Mouse (Mus musculus) Patski (cell line): ENCODE data around the gene Tmem35b. TPM values are rescaled to one million over a fixed set of nuclear protein-coding genes. Genes with fewer than 3 reads are reported as not detected.

ENCODE experiments used
- ATAC-seq: fragments of 100-300 bp; one replicate; pipeline ENCODE4 v1.8.0; 2021
- CTCF ChIA-PET: fragments of 350-600 bp; sonication (Branson Sonifier 250); formaldehyde crosslinking; loops from one replicate; lab custom pipeline; 2022; ENCODE audit warnings: inconsistent platforms; lab: Charles Lee
- POLR2A ChIA-PET: fragments of 350-600 bp; sonication (Branson Sonifier 250); formaldehyde crosslinking; loops from one replicate; lab custom pipeline; 2022; ENCODE audit warnings: antibody characterized with exemption, inconsistent platforms; lab: Charles Lee
- DNase-seq: peaks from one replicate; pipeline ENCODE4 v3.0.0-alpha.2; 2011; ENCODE audit warnings: low read depth, low spot score
- H3K27me3 ChIP-seq: fragments of 371-371 bp; one replicate; pipeline ENCODE4 v1.5.1; 2021
- CTCF ChIP-seq: fragments of 100-300 bp; IDR thresholded peaks from one replicate; pipeline ENCODE4 v1.5.1; 2021
- in situ Hi-C: fragments of 300-500 bp; cut with MboI; formaldehyde crosslinking; loops from 3 replicates; pipeline ENCODE4 v1.11.1; 2018; ENCODE audit warnings: low pct_unique_long_range_greater_than_20kb, mixed read lengths
- polyA plus RNA-seq: library from polyadenylated mRNA; unstranded; gene quantifications from one replicate; pipeline ENCODE4 v1.2.3, GENCODE M21; 2021

The Tmem35b gene
- polyA plus RNA-seq, 1 experiment from 2014 or later, result 40.9 TPM

- no peak for TF ChIP-seq CTCF
- ChIA-PET POLR2A (no interaction called here), CTCF (no interaction called here)
- peaks cover 6% of the 10 kb centered on the region for H3K27me3 ChIP-seq
- in situ Hi-C loops, result no loop called here
- ATAC-seq (no peak), DNase-seq (no peak)
Measured at GRCm38 (mm10) chr4:127177961-127178360, 54.5 kb downstream of the Tmem35b start.

DNA sequence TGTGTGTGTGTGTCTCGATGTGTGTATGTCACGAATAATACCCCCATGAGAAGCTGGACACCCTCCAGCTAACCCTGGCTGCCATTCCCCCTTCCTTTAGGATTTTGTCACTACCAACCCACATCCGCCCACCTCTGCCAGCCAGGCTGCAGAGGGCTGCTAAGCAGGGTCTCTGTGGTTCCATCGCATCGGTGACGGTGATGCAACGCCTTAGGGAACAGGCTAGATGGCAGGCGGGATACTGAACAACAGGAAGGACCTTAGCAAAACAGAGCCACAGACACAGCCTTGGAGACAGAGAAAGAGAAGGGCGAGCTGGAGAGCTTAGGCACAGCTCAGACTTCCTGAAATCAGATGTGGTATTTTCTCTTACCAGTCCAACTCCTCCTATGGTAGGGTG is 55.2 kb downstream of the Tmem35b start:
- in situ Hi-C loops, result no loop called here
- H3K27me3 ChIP-seq, result peaks cover 6% of the 10 kb centered on the region
- TF ChIP-seq CTCF, result no peak
- ChIA-PET CTCF (no interaction called here), POLR2A (no interaction called here)
- DNase-seq (no peak), ATAC-seq (no peak)

Other genes with a start within 250 kb of the Tmem35b start
- 22.2 TPM for gene Zmym4, start 155.6 kb upstream of the Tmem35b start, polyA plus RNA-seq
- gene Sfpq, start 102.4 kb upstream of the Tmem35b start, polyA plus RNA-seq, result 312 TPM
- gene Zmym1, start 62.5 kb upstream of the Tmem35b start, polyA plus RNA-seq, result 5.7 TPM
- gene Zmym6, start 46.3 kb upstream of the Tmem35b start, polyA plus RNA-seq, result 20.9 TPM
- gene Dlgap3, start 45.5 kb downstream of the Tmem35b start, polyA plus RNA-seq, result 0.85 TPM
- gene Smim12, start 120.1 kb downstream of the Tmem35b start, polyA plus RNA-seq, result 48.3 TPM
- 0.12 TPM for gene Gja4, start 190.3 kb downstream of the Tmem35b start, polyA plus RNA-seq
- 0.05 TPM for gene Gjb3, start 207.2 kb downstream of the Tmem35b start, polyA plus RNA-seq
- gene Gjb4, start 230.4 kb downstream of the Tmem35b start, polyA plus RNA-seq, result 23.5 TPM
- 0.04 TPM for gene Gjb5, start 234.5 kb downstream of the Tmem35b start, polyA plus RNA-seq